Mouse (Mus musculus): ENCODE results near the gene Gm5460. TPM values are rescaled to one million over a fixed set of nuclear protein-coding genes. Genes with fewer than 3 reads are reported as not detected.

The Gm5460 gene
- total RNA-seq (2021) = not detected

DNA sequence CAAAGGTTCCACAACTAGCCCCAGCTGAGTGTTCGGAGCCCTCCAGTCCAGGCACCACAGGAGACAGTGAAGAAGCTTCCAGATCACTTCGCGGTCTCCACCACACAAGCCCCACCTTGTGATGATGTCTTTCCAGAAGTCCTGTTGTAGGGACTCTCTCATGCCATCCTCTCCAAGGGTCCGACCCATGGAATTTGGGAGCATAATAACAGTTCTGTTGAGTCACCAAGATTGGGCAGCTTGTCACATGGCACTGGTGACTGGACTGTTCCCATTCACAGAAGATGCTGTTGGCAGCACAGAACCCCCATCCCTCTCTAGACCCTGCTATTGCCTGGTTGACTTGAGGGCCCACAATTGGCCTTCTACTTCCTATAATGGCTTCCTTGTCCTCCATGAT is at the start of gene Gm5460:
Gm5460 (plus strand) TSS at position 378 of the 400 bp plus-strand sequence.
- intact Hi-C loops (cut with DNase I) = no loop called here
- DNase-seq = no peak

DNA sequence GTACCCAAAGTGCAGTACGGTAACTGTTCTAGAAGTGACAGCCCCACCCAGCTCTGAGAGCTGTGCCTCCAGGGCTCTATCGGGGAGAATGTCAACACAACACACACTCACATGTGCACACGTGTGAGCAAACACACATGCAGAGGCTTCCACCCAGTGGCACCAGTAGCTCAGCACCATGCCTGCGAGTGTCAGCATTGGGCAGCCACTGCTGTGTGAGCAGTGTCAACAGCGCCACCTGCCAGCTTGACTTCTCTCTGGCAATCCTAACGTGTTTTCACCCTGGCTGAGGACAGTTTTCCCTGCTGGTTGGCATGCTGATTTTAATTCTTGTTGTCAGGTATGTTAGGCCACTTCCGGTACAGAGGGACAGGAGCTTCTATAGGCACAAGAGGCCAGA is 43.9 kb upstream of the Gm5460 start:
- intact Hi-C loops (cut with DNase I) = no loop called here
- no peak for DNase-seq

DNA sequence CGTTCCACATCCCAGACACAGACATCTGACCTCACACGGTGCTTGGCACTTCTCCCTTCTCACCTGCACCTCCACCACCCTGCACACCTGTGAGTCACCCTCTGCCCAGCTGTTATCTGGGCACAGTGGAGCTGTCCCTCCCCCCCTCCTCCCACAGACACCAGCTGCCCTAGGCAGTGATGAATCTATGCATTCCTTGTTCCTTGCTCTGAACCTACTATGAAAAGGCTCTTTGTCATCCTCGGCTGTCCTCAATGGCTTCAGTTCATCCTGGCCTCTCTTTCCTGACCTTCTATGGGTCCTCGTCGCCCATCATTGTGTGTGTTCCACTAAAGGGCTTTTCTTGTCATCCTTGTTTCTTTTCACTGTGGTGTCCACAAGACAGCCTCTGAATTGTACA is 41.8 kb upstream of the Gm5460 start:
- DNase-seq = no peak
- intact Hi-C loops (cut with DNase I) = no loop called here

DNA sequence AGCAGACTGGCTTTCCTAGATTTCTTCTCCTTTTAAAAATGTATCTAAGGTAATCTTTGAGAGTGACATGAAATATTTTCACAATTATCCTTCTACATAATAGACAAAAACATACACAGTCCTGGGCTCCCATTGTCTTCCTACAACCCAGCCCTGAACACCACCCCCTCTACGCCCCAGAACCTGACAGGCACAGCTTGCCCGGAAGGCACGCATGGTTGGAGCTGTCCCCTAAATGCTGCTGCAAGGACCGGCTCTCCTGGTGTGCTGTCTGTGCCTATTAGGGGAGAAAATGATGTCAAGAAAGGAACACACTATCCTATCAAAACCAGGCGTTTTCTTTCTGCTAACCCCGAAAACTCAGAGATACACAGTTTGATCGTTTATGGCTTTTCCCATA is 38.8 kb upstream of the Gm5460 start:
- intact Hi-C loops (cut with DNase I) = no loop called here
- DNase-seq = no peak

DNA sequence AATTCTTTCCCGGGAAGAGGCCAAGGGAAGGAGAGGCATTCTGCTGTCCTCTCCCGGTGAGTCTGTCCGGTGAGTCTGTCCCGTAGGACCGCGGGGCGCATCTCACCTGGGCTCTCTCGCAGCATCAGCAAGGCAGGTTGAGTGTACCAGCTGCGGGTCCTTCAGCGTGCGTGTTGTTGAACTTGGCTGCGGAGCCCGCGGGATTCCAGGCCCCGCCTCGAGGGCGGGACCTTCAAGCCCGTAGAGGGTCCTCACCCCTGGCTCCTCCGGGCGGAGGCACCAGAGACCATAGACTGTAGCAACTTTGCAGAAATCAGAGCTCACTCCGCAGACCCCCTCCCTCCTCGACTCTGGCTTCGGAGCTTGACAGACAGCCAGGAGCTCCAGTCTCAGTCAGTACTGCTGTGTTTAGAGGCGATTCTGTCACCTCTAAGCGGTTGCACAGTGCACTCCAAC is 37.9 kb upstream of the Gm5460 start, which contains the start of gene Zfp488:
Zfp488 (minus strand) TSS at position 161 of the 456 bp plus-strand sequence.
- no peak for DNase-seq
- intact Hi-C loops (cut with DNase I) = no loop called here

DNA sequence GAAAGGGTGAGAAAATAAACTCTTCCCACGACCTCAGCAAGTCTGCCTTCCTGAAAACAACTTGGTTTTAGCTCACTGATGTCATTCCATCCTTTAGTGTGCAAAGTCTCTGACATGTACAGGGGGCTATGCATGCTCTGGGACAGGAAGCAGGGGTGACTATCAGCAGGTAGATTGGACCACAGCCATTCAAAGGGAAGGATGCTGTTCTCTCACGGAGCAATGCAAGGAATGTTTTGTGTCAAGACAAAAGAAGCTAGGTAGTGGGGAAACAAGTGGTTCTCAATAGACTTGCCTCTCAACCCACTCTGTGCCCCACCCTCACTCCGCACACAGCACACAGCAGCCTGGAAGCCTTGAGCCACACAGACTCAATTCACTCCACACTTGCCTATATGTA is 27.4 kb upstream of the Gm5460 start:
- DNase-seq = no peak

DNA sequence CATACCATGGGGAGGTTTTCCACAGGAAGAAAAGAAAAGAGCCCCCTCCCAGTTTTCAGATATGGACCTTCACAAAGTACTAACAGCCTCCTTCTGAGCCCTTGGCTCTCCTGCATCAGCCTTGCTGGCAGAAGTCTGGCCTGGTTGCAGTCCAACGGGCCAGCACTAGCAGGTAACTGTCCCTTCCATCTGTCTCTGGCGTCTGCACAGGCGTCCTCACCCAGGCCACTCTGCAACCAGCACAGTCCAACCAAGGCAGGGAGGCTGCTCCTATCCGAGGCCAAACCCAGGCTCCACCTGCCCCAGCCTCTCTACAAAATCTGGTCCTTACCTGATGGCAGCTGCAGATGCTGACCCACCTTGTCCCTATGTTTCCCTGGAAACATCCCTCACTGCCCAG is 24.6 kb upstream of the Gm5460 start:
- DNase-seq = no peak
- intact Hi-C loops (cut with DNase I) = no loop called here

More for the DNA sequence above, 27.4 kb upstream of the Gm5460 start:
- intact Hi-C loops (cut with DNase I) = no loop called here

DNA sequence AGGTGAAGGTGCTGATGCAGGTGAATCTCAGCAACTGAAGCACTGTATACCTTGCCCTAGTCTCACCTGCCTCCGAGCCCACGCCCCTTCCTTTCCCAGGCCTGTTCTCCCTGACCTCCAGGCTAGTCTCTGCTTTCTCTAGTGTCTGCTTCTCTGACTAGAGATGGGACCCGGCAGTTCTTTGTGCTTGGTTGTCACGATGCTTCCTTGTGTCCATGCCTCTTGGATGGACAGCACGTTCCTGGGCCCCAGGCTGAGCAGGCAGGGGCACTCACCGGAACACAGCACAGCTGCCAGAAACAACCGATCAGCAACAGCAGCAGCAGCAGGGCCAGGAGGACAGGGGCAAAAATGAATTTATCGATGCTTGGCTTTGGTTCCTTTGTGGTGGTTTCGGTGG is 23.5 kb upstream of the Gm5460 start:
- DNase-seq = no peak
- intact Hi-C loops (cut with DNase I) = no loop called here

DNA sequence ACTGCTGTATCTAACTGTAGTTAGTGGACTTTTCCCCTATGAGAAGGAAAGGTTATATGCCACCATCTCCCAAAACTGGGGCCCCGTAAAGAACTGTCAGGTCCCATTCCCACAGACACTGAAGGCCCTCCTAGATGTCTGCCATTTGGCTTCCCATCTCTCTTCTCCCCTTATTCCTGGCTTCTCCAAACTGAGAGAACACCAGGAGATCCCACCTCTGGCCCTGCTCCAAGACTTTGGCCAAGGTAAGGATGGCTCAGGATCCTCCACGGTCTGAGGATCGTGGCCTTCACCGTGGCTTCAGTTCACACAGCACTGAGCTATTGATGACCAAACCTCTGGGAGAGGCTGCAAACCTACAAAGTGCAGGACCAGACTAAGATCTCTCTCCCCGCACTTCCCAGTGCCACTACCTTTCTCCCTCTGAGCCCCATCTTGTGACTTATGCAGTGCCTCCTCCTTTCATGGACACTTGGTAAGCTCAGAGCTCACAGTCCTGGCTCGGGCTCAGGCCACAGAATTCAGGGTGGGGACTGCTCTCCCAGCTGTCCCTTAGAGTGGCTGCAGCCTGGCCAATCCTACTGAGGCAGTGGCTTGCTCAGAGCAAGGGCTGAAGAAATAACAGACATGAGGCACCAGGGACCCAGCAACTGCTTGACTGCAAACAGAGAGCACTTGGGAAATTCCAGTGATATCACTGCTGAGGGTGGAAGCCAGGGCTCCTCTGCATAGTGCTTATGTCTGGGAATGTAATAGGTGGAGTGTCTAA is 22.9 kb upstream of the Gm5460 start:
- DNase-seq = no peak
- intact Hi-C loops (cut with DNase I) = no loop called here

DNA sequence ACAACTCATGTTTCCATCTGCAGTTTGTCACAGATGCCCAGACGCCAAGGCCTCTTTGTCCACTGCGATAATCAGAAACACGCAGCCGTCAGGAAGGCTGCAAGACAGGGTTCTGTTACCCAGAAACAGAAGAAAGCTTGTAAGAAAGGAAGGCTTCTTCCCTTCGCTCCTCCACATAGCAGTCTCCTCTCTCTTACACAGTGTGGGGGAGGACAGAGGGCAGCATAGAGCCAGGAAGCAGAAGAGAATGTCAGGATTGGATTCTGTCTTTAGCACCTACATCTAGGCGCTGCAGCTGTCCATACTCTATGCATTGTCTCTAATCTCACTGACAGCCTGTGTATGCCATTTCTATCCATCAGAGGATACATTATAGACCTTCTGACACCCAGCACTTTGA is 19.1 kb upstream of the Gm5460 start:
- no peak for DNase-seq

DNA sequence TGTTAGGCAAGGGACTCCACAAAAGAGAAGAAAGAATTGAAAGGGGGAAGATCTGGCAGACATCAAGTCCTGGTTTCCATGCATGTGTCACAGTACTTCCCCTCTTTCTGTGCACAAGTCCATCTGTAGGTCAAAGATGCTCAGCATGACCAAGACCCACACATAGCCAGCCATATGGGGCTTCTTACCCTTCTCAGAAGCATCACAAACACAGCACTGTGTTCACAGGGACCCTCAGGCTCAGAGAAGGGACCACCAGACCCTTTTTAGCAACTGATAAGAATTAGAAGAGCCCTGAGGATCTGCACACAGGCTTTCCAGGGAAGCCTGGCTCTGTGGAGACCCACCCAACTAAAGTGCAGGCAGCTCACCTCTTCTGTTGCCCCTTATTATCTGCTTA is 16.5 kb upstream of the Gm5460 start:
- no peak for DNase-seq
- intact Hi-C loops (cut with DNase I) = no loop called here

More for the DNA sequence above, 19.1 kb upstream of the Gm5460 start:
- intact Hi-C loops (cut with DNase I) = no loop called here

DNA sequence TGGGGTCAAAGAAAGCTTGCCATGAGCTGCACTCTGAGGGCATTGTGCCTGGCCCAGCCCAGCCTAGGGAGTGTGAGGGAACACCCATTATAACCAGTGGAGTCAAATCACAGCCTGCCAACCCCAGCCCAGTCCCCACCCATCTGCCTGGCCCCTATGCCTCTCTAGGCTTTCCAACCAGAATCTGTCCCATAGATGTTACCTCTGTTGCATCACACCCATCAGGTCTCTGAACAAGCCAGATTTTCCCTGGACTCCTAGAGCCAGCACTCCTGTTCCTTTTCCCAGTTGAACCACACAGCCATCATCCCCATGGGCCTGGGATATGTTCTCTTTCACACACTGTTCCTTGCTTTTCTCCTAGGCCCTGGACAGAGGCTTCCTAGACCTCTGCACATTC is 15.1 kb upstream of the Gm5460 start:
- no peak for DNase-seq
- intact Hi-C loops (cut with DNase I) = no loop called here

DNA sequence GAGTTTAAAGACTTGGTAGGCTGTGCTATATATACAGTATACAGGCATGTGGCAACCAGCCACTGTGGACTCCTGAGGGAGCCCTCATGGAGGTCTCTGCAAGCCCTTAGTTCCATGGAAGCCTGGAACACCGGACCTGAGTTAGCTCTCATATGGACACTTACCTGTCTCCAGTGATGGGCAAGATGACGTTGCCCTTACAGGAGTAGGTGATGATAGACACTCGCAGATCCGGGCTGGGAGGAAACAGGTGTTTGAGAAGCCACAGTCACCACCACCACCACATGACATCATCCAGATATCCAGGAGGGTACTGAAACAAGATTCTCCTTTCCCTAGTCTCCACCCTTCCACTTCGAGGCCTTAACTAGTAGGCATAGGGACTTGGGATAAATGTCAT is 14.2 kb upstream of the Gm5460 start:
- DNase-seq = no peak
- intact Hi-C loops (cut with DNase I) = no loop called here

DNA sequence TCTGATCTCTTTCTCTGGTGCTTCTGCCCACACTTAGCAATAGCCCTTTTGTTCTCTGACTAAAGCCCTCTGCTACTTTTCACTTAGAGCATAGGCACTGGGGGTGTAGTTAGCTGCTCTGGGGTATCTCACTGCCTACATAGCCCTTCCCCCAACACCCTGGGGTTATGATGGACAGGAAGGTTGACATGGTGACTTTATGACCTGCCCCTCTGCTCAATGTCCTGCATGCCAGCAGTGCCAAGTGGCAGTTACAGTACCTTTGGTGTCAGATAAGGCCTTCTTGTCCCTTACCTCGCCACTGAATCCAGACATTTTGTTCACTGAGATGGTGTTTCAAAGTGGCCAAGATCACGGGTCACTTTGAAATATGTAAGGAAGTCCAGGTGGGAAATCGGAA is 1.5 kb upstream of the Gm5460 start, which contains the start of gene Gm30083:
Gm30083 (minus strand) TSS at position 120 of the 400 bp plus-strand sequence.
- intact Hi-C loops (cut with DNase I) = no loop called here
- no peak for DNase-seq

DNA sequence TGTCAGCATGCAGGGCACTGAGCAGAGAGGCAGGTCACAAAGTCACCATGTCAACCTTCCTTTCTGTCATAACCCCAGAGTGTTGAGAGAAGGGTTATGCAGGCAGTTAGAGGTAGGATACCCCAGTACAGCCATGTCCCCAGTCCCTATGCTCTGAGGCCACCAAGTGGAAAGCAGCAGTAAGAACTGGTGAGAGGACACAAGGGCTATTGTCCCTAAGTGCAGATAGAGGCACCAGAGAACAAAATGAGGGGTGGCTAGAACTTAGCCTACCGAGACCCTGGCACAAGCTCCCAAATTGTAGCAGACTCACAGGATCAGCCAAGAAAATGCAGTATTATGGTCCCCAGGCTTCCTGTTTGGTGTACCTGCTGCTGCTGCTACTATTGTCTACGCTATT is 380 bp downstream of the Gm5460 start:
- DNase-seq = no peak

DNA sequence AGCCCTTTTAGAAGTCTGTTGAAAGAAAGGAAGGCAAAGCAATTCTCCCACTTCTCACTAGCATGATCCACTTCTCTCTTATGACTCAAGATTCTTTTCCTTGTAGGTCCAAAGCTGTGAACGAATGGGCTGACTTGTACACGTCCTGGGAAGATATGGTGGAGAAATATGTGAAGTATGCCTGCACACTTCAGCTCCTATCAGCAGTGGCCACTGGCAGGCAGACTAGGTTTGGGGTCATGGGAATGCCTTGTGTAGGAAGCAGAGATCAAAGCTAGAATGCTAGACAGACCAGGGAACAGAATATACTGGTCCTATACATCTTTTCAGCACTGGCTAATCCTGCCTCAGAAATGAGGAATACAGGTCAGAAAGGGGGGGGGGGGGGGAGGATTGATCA is 10.2 kb downstream of the Gm5460 start:
- intact Hi-C loops (cut with DNase I) = no loop called here
- DNase-seq = no peak

More for the DNA sequence above, 380 bp downstream of the Gm5460 start:
- intact Hi-C loops (cut with DNase I) = no loop called here

DNA sequence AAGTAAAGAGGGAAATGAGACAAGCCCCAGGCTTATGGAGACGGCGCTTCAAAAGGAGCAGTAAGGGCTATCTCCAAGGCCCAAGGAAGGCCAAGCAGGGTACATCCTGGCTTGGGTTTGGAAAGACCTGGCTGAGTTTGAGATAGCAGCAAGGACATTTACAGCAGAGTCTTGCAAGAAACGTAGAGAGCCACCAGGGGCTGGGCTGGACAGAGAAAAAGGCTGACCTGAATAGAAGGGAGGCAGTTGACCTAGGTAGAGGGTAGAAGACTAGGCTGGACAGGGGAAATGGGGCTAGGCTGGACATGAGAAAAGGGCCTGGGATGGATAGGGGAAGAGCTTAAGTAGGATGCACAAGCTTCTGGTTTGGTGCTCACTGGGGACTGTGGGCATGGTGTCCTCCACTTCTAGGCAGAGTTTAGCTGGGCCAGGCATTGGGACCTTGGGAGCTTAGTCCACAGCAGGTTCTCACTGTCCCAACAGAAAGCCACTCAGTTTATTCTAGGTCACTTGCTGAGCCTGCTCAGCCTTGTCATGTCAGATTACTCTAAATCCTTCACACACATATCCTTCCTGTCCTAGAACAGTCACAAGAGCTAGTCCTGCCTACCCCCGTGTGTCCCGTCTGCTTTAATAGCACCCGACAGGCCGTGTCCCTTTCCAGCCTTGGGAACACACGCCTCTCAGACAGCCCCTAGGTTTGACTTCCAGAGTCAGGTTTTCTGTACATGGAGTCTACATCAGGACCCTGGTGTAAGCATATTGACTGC is 17.5 kb downstream of the Gm5460 start:
- intact Hi-C loops (cut with DNase I) = no loop called here
- no peak for DNase-seq

DNA sequence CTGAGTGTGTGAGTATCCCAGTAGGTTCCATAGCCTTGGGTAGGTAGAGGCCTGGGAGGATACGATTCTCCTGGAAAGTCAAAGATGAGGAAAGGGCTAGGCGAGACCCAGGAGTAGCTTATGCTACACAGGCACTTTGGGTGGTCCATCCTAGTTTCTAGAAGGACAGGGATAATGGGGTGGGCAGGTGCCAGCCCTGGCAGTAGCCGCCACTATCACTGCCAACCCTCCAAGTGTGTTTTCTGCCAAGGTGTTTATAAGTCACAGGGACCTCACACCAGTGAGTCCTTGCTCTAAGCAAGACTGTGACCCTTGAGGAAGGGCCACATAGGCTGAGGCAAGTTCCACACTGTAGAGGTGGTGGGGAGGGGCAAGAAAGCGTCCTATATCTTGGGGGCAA is 24.7 kb downstream of the Gm5460 start:
- DNase-seq = no peak
- intact Hi-C loops (cut with DNase I) = no loop called here

DNA sequence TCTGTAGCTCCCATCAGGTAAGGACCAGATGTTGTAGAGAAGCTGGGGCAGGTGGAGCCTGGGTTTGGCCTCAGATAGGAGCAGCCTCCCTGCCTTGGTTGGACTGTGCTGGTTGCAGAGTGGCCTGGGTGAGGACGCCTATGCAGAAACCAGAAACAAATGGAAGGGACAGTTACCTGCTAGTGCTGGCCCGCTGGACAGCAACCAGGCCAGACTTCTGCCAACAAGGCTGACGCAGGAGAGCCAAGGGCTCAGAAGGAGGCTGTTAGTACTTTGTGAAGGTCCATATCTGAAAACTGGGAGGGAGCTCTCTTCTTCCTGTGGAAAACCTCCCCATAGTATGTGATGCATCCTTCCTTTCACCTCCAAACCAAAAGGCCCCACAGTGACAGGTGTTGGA is 26.8 kb downstream of the Gm5460 start:
- intact Hi-C loops (cut with DNase I) = no loop called here
- no peak for DNase-seq

DNA sequence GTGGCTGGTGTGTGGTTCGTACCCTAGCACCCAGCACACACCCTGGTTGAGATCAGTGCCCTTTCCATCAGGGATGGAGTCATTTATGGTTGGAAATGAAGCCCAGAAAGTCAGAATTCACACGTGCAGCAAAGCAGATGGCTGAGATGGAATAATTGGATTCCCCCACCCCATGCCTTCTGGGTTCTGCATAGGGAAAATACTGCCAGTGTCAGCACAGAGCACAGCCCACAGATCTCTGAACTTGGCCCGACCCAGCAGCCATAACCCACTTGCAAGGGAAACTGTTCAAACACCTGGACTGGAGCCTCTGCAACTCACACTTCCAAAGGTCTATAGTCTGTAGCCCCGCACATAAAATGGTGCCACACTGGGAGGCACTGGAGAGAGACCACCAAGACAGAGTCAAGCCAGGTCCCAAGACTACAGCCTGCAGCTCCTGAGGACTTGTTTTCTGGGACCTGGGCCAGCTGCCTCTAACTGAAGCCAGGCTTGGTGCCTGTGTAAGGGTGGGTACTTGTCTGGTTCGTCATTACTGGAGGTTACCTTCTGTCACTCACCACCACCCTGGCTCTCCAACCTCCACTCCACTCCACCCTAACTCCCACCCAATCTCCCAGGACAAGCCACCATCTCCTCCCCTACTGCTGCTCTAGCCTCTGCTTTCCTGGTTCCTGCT is 33.7 kb downstream of the Gm5460 start:
- no peak for DNase-seq
- intact Hi-C loops (cut with DNase I) = no loop called here

DNA sequence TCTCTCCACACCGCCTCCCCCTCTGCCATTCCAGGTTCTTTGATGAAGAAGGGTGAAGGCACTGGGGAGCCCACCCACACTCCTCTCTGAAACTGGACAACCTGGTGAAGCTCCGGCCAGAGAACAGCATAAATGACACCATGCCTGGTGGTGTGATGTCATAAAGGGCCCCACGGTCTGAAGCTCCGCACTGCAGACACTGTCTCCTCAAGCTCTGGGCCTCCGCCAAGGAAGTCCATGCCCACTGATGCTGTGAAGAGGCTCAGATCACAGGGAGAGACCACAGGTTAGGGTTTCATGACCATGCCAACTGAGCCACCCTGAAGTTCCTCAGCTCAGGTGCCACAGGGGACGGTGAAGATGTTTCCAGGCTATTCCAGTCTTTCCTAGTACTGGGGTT is 36.0 kb downstream of the Gm5460 start, which contains the start of gene Antxrl:
Antxrl (plus strand) TSS at position 192 of the 400 bp plus-strand sequence.
- intact Hi-C loops (cut with DNase I) = no loop called here
- DNase-seq = no peak
